Mouse (Mus musculus): ENCODE results near the gene Olfr48.

DNA sequence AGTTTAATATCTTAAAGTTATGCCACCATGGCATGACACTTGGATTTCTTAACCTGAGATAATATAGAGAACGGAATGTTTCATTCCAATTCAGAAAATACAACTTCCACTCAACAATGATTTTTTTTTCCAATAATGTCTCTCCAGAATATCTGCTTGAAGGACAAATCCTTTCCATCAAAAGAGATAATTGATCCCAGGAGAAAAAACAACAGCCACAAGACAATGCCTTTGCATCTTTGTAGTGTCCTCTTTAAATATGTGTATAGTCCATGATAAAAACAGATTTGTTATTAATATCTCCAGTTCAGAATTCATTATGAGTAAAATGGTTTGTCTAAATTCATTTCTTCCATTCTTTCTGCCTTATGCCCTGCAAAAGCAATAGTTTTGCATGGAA, 30.1 kb upstream of the Olfr48 start, which contains the start of gene Olfr1257:
- no peak for TF ChIP-seq ZMIZ1 (IDR thresholded peaks at IDR 0.05; ENCODE audit: low read depth, low read length)
- no peak for TF ChIP-seq TAL1 (IDR thresholded peaks at IDR 0.05; ENCODE audit: low read length)
- TF ChIP-seq CTCF (IDR thresholded peaks at IDR 0.05 in 2 of 3, conservative IDR thresholded peaks at IDR 0.05 in 1 of 3; ENCODE audit: control insufficient read depth in 1 of 3, insufficient read depth in 1 of 3, low read depth in 2 of 3, low read length in 3 of 3, poor library complexity in 1 of 3, severe bottlenecking in 1 of 3) = no peak
- no peak for TF ChIP-seq NRF1 (IDR thresholded peaks at IDR 0.05; ENCODE audit: insufficient read depth, low read depth, low read length, poor library complexity, severe bottlenecking)
- TF ChIP-seq GATA1 (IDR thresholded peaks at IDR 0.05; ENCODE audit: low read depth, low read length) = no peak
- no peak for TF ChIP-seq POLR2AphosphoS2 (IDR thresholded peaks at IDR 0.05; ENCODE audit: low read length)
- TF ChIP-seq MYC (IDR thresholded peaks at IDR 0.05; ENCODE audit: low read depth, low read length) = no peak
- TF ChIP-seq POLR2A (IDR thresholded peaks at IDR 0.05; ENCODE audit: control insufficient read depth in 1 of 2, insufficient read depth in 1 of 2, low read depth in 1 of 2, low read length in 2 of 2, poor library complexity in 1 of 2) = no peak
- no peak for TF ChIP-seq RAD21 (IDR thresholded peaks at IDR 0.05; ENCODE audit: low read depth, low read length)
- no peak for TF ChIP-seq NELFE (IDR thresholded peaks at IDR 0.05; ENCODE audit: low read depth, low read length)
